Mouse (Mus musculus) left cerebral cortex, adult 8-10 months (tissue): ENCODE data around the gene Dnah12. TPM values are rescaled to one million over a fixed set of nuclear protein-coding genes. Genes with fewer than 3 reads are reported as not detected.
"Not testable (repeated sequence)": the region's sequence is repeated elsewhere in the genome, so short reads cannot be mapped to it uniquely, and the experiment has no call there.

Experiments
- DNase-seq, 2 experiments: peaks; one replicate each; pipeline ENCODE4 v3.0.0; 2022; ENCODE audit warnings: low spot score in 2 of 2
- total RNA-seq, 4 experiments: library from RNA; stranded (reverse); gene quantifications; 2 replicates each; pipeline ENCODE4 v1.2.4; 2022

Dnah12 gene
- total RNA-seq, 4 experiments from 2014 or later, result 0.25 to 0.72 (median 0.50) TPM

DNA sequence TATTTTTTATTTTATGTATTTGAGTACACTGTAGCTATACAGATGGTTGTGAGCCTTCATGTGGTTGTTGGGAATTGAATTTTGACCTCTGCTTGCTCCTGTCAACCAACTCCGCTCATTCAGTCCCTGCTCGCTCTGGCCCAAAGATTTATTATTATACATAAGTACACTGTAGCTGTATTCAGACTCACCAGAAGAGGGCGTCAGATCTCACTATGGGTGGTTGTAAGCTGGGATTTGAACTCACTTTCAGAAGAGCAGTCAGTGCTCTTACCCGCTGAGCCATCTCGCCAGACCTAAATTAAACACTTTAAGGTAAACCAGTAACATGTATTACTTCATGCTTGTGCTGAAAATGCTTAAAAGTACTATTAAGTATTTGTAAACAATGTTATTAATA is 12.2 kb downstream of the Dnah12 start:
- DNase-seq, result not testable (repeated sequence)

DNA sequence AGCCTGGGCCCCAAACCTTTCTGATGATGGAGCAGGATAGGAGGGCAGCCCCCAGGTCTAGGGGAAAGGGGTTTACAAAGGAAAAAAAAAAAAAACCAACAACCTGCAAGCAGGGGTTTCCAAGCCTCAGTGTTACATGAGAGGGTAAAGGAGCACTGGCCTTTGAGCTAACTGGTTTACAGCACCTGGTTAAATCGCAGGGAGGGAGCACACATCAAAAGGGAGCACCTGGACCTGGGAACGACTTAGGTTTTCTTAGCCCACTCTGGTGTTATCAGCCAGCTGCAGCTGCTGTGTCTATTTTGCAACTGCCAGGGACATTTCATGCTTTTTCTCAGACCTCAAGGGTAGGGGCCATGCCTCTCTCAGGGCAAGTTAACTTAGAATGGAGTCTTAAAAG is 26.6 kb downstream of the Dnah12 start:
- not testable (repeated sequence) for DNase-seq

DNA sequence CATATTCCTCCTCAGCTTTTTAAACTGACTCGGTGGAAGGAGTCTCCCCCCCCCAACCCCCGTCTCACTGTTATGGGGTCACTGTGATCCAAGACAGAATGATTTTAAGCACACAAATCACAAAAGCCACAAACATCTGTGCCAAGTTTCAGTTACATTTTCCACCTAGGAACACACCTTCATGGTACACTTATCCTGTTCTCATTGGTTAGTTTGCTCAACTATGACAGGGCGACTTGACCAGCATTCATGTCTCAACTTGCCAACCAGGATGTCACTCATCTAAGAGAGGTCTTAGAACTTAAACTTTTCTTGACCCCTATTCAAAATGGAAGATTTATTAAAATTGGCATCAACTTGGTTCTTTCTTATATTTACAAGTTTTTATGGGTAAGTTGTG is 31.8 kb downstream of the Dnah12 start:
- no peak for DNase-seq

DNA sequence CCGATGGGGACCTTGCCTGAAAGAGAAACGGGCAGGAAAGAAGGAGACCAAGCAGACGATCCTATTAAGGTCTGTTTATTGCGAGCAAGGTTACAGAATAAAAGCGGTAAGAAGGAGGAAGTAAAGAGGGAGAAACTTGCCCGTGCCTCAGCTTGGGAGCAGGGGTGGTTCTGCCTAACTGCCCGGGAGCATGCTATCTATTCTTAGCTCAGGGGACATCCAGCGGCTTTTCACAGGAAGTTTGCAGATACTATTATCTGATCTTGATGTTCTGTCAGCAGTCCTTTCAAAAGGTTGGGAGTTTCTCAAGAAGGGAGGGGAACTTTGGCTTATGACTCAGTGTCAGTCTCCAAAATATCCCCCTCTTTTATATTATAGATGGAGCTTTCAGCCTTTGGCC is 65.5 kb downstream of the Dnah12 start:
- DNase-seq, result no peak

DNA sequence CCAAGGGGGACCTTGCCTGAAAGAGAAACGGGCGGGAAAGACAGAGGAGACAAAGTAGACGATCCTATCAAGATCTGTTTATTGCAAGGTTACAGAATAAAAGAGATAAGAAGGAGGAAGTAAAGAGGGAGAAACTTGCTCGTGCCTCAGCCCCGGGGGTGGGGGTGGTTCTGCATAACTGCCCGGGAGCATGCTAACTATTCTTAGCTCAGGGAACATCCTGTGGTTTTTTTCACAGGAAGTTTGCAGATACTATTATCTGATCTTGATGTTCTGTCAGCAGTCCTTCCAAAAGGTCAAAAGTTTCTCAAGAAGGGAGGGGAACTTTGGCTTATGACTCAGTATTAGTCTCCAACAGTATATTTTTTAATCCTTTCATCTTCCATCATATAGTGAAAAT is 71.8 kb downstream of the Dnah12 start:
- no peak for DNase-seq

DNA sequence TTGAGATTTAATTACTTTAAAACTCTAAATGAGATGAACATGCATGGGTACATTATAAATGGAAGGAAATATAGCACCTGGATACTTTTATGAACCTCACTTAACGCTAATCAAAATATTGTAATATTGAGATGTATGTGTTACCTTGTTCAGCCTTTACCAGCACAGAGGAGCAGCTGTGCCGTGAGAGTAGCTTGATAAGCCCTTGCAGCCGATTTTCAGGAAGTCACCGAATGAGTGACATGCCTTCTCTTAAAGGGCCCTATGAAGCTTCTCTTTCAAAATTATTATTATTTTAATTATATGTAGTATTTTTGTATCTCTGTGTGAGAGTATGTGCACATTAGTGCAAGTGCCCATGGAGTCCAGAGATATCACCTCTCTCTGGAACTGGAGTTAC is 75.1 kb downstream of the Dnah12 start:
- DNase-seq, result no peak

DNA sequence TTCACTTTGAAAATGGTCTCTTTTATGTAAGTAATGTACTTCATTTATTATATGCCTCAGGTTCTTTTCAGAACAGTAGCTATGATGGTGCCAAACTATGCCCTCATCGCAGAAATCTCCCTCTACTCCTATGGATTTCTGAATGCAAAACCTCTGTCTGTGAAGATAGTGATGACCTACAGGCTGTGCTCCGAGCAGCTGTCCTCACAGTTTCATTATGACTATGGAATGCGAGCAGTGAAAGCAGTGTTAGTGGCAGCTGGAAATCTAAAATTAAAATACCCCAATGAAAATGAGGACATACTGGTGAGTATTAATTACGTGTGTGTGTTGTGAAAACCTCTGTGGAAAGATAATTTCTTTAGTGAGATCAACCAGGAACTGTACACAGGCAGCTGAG is 80.5 kb downstream of the Dnah12 start:
- no peak for DNase-seq

DNA sequence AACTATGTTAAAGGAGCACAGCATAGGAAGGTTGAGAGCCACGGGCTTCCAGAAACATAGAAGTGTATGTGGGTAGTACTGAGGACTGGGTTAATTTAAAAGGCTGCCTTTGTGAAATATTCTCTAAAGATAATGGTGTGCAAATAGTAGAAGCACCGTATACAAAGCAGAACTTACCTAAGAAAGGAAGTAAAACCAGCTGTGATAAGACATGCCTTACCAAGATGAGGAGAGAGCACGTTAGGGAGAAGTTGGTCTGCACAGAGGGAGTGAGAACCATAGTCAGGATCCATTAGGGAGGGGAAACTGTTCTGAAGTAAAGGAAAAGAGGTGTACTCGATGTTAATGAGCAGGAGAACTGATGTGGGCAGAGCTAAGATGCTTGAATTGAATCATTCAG is 90.7 kb downstream of the Dnah12 start:
- DNase-seq, result no peak

DNA sequence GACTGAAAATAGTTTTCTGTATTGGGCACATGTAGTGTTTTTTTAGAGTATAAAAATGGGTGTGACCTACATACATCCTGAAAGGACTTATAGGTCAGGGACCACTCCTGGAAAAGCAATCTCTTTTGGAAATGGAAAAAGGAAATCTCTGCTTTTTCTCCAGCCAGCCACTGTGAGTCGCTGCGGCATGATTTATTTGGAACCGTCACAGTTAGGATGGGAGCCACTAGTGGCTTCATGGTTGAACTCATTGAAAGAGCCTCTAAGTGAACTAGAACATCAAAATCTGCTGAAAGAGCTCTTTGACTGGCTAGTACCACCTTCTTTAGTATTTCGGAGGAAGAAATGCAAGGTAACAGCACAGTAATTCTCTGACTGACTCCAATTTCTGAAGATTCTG is 92.6 kb downstream of the Dnah12 start:
- no peak for DNase-seq

DNA sequence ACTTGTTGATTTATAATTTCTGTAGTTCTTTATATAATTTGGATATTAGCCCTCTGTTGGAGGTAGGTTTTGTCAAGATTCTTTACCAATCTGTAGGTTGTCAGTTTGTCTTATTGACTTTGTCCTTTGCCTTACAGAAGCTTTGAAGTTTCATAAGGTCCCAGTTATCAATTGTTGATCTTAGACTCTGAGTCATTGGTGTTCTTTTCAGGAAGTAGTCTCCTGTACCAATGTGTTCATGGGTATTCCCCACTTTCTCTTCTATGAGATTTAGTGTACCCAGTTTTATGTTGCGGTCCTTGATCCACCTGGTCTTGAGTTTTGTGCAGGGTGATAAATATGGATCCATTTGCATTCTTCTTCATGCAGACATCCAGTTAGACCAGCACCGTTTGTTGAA is 101.4 kb downstream of the Dnah12 start:
- no peak for DNase-seq

DNA sequence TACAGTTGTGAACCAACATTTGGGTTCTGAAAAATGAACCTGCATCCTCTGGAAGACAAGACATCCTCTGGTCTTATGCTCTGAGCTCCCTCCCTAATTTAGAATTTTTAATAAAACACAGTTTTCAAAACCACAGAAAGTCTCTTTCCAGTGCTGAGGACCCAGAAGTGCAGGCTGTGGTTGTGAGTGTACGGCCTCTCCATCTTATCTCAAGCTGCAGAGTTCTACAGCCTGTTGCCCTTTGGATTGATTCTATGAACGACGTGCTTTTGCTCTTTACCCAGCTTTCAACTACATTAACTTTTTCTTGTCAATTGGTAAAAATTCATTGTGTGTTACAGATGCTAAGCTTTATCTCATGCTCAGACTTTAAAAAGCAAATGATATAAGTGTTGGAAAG is 105.3 kb downstream of the Dnah12 start:
- DNase-seq, result no peak

DNA sequence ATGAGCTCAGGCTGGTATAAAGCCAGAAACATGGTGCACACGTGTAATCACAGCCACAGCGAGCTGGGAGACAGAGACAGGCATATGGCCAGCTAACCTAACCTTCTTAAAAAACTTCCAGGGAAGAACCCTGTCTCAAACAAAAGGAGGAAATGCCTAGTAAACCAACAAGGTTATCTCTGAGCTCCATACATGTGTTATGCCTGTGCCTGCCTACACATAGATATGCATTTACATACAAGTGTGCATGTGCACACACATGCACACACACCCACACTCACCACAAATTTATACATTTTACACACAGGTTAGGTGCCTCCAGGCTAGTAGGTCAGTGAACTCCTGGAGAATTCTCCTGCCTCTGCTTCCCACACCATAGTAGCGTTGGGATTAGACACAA is 106.2 kb downstream of the Dnah12 start:
- DNase-seq, result no peak

DNA sequence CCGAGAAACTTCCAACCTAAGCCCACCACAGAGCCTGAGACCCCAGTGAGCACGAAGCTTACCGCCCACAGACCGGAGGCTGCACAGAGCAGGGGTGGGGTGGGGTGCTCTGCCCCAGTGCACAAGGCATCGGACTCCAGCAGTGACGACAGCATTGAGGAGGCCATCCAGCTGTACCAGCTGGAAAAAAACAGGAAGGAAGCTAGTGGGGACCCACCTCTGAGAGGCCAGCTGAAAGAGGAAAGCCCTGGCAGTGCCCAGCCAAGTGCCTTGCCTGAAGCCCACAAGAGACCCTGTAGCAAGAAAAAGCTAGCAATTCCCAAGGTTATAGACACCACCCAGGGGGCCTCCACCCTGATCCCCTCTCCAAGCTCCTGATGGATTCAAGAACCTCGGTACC is 112.4 kb downstream of the Dnah12 start:
- DNase-seq, result no peak

DNA sequence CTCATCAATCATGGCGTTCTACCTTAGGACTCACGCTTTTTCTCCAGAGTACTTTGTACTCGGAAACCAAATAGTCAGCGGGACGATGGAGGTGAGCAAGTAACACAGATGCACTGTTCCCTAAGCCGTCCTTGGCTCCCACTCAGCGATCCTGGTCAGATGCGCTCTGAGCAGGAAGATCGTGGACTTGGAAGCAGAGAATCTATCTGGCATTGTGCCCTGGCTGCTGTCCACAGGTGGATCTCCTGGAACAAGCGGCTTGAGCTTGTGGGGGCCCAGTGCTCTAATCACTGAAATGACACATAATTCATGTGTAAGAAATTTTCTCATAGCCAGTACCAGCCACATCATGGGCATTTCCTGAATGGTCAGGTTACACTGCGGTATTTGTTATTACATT is 119.7 kb downstream of the Dnah12 start:
- DNase-seq, result no peak

DNA sequence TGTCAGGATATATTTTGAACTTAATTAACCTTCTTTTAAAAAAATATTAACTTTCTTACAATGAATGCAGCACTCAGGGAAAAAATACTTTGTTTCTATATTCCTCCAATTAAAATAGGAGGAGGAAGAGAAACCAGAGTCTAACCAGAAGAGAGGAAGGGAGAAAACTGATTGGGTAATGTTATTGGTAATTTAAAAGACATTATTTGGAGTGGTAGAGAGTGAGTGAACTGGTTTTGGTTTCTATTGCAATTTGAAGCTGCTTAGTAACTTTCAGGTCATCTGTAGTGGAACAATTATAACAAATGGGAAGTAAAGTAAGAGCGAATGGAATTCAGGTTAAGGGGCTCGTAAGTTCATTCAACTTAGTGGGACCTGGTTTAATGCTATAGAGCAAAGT is 120.8 kb downstream of the Dnah12 start:
- no peak for DNase-seq

DNA sequence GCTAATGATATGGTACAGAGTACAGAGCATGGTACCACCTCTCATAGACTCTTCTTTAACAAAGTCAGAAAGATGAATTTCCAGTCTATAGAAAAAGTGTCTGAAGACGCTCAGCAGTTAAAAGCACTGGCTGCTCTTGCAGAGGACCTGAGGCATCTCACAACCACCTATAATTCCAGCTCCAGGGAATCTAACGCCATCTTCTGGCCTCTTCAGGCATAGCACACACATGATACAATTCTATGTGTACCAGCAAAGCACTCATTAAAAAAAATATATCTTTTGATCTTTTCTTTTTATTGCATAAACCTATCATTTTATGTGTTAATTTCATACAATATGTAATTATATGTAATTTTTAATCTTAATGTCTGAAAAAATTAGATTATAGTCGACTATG is 121.8 kb downstream of the Dnah12 start:
- DNase-seq, result no peak

DNA sequence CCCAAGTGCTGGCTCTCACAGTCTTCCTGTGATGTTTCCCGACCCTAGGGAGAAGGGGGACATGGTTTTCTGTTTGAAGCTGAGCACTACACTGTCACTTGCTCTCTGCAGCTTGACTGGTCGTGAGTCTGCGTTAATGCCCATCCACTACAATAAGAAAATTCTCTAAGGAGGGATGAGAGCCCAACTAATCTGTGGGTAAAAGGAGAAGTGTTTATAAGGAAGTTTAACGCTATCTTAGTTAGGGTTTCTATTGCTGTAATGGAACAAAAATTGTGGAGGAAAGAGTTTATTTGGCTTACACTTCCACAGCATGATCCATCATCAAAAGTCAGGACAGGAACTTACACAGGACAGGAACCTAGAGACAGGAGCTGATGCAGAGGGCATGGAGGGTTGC is 123.7 kb downstream of the Dnah12 start:
- no peak for DNase-seq

DNA sequence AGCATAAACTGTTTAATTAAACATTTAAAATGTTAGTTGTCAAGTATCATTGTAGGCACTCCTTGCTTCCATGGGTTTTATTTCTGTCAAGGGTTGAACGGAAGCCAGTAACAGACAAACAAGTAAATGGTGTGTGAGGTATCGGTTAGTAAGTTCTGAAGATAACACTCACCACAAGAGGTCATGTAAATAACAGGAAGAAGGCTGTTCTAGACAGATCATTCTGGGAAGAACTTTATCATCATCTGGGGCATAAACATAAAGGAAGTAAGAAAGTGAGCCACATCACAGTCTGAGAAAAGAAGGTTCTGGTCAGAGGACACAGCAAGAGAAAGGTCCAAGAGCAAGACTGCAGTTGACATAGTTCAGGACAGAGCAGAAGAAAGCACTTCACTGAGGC is 132.9 kb downstream of the Dnah12 start:
- DNase-seq, result no peak

DNA sequence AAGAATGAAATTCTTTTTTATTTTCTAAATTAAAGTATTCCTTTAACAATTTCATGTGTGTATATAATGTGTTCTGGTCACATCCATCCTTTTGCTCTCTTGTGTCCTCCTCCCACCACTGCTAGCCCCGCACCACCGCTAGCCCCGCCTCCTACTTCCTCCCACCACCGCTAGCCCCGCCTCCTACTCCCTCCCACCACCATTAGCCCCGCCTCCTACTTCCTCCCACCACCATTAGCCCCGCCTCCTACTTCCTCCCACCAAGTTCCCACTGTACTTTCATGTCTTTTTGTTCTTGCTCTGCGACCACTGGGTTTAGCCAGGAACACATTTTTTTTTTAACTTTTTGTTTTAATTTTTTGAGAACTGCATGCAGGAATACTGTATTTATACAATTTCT is 160.0 kb downstream of the Dnah12 start:
- no peak for DNase-seq

DNA sequence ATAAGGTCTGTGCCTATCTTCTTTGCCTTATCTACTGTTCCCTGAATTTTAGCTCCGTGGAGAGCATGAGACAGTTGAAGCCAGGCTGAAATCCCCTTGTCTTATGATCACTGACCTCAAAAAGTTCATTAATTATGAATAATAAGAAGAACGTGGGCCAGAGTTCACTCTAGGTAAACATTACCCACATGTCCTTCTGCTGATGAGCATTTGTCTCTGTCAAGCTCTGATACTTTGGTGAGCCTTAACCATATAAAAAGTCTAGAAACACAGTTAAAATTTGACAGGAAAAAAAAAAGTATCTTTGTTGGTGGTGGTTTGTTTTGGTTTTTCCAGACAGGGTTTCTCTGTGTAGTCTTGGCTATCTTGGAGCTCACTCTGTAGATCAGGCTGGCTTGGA is 161.0 kb downstream of the Dnah12 start:
- DNase-seq, result no peak

DNA sequence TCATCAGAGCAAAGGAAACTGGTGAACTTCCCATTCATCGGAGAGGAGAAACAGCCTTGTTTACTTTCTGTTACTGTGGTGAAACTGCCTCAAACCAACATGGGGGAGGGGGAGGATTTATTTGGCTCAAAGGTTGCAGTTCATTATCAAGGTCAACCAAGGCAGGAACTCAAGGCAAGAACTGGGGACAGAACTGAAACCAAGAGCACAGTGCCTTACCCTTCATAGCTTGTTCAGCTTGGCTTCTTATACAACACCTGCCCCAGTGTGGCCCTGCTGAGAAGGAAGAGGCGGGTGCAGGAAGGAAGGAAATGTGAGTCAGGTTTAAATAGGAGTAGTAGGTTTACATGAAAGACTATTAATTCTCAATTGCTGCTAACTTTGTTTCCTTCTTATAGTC is 165.3 kb downstream of the Dnah12 start:
- DNase-seq, result no peak

DNA sequence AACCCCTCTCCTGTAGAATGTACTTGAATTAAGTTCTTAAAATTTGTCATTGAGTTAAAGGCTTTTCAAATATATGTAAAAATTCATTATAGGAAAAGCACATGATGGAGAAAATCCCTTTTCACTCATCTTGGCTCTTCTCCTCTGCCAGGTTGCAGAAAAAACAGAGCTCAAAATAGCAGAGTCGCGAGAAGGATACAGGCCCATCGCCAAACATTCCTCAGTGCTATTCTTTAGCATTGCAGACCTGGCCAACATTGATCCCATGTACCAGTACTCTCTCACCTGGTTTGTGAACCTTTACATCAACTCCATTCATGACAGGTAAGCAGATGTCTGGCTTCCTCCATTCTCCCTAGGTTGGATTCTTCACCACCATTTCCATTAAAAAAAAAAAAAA is 165.9 kb downstream of the Dnah12 start:
- DNase-seq, result no peak

DNA sequence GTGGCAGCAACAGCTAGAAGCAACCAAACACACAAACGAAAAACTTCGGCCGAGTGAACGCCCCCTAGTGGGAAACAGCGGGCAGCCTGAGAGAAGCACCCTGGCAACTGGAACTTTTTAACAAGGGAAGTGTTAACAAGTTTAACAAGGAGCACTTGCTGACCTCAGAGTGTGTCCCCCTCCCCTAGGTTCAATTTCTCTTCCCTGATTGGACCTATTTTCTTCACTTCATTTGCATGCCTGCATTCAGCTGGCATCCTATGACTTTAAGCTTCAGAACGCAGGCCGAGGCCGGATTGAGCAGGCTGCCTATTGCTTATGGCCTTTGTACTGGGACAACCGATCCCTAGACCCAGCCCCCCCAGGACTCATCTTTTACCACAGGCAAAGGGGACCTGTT is 174.3 kb downstream of the Dnah12 start:
- DNase-seq, result no peak

DNA sequence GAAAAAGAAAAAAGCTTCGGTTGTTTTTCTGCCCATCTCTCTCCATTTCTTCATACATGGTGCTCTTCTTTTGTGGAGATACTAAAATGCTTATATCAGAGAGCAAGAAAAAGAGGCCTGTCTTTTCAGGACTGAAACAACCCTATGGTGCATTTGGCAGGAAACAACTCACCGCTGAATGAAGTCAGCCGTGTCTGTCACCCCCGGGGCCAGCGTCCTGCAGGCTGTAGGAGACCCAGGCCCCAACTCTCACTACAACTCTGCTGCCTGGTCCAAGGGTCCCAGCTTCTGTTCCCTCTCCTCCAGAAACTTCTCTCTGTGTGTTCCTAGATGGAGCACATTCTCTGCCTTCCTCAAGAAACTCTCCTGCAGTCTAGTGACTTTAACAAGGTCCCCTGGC is 175.2 kb downstream of the Dnah12 start:
- DNase-seq, result no peak

DNA sequence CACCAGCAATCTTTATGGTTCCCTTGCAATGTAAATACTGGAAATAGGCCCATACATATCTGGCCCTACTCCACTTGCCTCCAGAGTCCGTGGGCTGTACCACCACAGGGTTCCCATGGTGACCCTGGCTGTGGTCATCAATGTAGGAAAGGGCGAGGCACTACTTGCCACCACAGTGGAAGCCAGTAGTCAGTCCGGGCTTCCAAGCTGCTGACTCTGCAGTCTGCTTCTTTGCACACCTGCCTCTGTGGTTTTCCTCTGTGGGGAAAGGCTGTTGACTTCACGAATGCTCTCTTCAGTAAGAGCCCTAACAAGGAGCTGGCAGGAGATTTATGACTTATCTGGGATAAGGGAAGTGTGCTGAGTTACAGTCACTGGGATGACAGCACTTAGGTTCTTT is 185.7 kb downstream of the Dnah12 start:
- no peak for DNase-seq
